Mouse (Mus musculus): ENCODE measurements around the gene Zfp354c.

The Zfp354c gene

DNA sequence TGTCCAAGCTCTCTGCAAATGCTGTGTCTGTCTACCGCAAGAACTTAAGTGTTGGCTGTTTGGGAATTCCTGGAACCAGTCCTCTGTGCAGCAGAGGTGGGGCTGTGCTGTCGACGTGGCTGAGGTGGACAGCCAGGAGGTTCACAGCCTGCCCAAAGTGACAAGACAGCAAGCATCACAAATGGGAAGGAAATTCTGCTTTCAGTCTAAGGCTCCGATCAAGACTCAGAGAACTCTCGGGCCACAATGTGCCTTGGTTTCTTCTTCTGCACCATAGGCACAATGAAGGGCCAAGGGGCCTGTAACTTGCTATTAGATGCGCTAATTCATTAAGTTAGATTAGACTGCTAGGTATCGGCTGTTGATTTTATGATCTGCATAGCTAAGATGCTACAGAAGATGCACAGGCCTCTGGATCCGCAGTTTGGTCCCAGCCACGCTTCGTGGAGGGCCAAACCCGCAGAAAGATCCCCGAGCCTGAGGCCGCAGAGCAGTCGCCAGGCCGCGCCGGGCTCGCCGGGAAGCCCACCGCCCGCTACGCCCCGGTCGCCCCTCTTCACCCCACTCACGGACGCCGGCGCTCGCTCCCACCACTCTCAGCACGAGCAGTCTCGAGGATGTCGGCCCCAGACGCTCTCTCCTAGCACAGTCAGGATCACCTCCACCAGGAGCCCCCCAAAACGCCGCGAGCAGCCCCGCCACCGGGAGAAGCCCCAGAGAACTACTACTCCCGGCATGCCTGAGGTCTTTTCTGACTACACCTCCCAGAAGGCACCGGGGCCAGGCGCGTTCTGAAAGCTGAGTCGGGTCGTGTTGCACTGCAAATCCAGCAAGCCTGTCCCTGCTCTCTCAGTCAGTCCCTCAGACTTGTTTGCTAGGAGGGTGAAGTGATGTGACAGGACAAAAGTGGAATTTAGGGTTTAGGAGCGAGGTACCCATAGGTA lies at the start of gene Zfp354c:
Zfp354c (minus strand) TSS at position 715 of the 944 bp plus-strand sequence.
- peak; percentile 72 for DNase-seq (ENCODE audit: low spot score)

DNA sequence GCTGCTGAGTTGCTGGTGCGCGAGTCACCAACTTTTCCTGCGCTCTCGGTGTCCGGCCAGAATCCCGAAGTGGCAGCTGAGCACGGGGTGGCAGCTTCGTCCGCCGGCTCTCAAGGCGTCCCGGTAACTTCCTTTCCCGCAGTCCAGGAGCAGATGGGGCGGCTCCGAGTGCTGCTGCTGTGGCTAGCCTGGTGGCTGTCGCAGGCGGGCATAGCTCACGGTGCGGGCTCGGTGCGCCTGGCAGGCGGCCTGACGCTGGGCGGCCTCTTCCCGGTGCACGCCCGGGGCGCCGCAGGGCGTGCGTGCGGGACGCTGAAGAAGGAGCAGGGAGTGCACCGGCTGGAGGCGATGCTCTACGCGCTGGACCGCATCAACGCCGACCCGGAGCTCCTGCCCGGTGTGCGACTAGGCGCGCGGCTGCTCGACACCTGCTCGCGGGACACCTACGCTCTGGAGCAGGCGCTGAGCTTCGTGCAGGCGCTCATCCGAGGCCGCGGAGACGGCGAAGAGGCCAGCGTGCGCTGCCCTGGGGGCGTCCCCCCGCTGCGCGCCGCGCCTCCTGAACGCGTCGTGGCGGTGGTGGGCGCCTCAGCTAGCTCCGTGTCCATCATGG lies 23.6 kb upstream of the Zfp354c start:
- DNase-seq (ENCODE audit: low spot score) = no peak

DNA sequence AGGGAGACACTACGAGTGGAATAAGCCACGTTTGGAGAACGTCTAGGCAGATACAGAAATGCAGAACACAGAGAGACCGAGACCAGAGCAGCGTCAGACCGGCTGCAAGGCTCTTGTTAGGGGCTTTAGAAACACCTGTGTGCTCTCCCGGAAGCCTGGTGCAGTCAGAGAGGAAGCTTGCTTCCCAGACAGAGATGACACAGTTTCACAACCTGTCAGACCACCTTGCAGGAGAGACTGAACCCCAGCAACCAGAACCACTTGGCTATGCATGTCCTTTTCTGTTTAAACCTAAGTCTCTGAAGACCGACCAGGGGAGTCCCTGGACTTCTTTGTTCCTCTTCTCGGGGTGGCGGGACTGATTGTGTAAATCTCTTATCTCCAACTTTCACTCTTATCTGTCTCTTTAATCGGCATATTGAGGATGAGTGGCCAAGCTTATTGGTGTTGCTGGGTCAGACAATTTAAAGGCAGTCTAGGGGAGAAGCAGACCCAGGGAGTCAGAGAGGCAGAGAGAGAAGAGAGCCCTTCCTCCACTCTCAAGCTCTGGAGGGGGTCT lies 22.7 kb upstream of the Zfp354c start, which contains the start of gene Grm6:
Grm6 (plus strand) TSS at position 509 of the 559 bp plus-strand sequence.
- no peak for DNase-seq (ENCODE audit: low spot score)

DNA sequence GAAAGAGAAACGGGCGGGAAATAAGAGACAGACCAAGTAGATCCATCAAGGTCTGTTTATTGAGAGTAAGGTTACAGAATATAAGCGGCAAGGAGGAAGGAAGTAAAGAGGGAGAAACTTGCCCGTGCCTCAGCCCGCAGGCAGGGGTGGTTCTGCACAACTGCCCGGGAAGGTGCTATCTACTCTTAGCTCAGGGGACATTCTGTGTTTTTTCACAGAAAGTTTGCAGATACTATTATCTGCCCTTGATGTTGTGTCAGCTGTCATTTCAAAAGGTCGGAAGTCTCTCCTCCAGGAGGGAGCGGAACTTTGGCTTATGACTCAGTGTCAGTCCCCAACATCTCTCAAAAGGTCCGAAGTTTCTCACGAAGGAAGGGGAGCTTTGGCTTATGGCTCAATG lies 21.8 kb upstream of the Zfp354c start:
- no peak for DNase-seq (ENCODE audit: low spot score)

DNA sequence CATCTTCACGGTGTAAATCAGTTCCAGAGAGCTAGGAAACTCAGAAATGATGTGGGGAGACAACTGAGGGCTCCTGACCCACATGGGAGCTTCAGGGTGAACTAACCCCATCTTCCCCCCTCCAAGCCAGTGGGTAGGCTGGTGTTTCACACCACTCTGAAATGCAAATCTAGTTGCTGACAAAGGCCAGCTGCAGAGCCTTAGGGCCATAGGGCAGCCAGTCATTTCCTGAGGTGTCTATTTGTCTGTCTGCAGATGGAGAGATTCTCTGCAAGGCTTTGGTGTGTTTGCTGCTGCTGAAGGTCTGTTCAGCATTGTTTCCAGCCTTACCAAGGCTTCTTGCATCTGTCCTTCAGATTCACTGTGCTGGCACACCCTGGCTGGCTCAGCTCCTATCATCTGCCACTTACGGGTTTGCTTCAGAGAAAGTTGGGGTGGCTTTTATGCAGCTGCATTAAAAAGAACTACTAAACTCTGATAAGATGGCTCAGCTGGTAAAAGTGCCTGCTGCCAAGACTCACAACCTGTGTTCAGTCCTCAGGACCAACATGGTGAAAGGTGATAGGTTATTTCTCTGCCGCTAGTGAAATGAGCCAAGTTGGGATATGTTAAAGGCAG lies 21.1 kb upstream of the Zfp354c start:
- DNase-seq (ENCODE audit: low spot score) = no peak

DNA sequence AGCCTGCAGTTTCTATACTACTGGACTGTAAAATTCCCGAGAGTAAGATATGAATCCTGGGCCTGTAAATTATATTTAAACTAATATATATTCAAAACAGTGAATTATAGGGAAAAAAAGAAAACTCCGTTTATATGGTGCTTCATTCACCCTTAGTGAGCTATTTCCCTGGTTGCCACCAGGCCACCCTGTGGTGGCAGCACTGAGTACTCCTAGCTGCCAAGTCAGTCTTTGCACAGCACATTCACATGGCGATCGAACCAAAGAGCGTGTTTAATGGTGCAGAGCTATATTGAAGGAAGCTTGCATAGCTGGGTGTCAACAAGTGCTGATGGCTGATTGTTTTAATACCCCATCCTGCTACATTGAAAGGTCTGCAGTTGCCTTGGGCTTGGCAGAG lies 19.5 kb upstream of the Zfp354c start:
- no peak for DNase-seq (ENCODE audit: low spot score)

DNA sequence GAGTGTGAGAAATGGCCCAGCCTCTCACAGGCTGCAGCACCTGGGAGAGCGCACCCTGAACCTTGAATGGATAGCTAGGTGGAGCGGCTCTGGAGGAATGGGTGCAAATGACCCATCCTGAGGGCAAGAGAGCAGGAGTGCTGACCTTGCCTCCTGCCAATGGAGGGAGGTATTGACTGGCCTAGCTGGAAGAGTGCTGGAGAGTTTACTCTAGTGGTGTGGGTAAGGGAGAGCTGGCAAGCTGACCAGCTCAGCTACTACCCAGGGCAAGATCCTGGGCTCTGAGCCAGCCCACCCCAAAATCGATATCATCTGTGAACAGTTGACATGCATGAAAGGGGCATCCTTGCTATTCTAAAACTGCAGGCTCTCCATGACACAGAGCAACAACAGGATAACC lies 18.4 kb upstream of the Zfp354c start:
- no peak for DNase-seq (ENCODE audit: low spot score)

DNA sequence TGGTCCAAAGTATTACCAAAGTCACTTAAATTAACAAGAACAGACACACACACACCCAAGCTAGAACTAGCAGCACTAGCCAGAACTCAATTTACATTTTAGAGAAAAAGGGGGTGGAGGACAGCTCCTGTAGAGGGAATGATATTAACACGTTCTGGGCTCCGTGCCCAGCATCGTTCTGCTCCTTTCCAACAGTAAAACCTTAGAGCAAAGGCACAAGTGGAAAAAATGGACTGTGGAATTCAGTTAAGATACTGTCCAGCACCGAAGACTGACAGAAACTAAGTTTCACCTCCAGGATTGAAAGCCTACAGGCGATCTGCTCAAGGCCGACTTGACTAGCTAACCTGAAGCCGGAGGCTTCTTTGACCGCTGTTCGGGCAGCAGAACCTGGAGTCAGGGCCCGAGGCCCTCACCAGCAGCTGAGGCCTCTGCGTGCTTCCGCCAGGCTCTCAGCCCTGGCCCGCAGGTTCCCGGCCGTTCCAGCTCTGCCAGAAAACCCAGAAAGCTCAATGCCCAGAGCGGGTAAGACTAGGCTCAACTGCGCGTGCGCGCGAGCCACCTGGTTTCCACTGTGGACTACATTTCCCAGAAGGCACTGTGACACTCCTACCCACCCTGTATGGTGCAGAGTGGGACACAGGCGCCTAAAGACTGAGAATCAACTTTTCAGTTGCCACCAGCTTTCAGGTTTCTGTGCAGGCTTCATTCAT lies 13.7 kb upstream of the Zfp354c start, which contains the start of gene Zfp879:
Zfp879 (minus strand) TSS at position 530 of the 713 bp plus-strand sequence.
- DNase-seq (ENCODE audit: low spot score) = peak; percentile 87

DNA sequence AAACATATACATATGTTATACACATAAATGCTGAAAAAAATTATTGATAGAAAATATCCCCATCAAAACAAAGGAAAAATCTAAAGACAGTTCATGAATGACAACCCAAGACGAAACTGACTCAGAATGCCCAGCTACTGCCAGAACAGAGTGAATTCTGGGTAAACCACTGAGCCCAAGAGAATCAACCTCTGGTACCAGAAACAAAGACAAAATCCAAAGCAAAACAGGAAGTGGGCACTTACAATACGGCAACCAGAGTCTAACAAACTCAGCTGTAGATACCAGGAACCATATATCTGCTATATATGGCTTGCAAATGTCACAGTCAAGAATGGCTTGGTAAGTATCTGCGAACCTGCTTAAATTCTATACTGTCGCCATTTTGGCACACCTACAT lies 8.2 kb upstream of the Zfp354c start:
- no peak for DNase-seq (ENCODE audit: low spot score)

DNA sequence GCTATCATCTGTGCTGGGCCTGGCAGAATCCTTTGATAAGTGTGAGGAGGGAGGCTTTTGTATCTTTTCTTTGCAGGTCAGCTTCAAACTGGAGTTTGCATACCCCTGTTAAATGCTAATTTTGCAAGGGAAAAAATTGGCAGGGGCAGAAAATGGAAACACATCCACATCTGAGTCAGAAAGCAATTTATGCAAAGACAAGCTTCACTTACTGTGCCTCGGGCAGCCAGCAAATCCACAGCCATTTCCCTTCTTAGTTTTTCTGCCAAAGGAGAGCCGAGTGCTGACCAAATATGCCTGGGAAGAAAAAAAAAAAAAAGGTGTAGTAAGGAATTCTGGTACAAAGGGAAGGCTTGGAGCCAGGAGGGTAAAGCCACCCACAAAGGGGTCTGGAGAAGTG lies 1.3 kb downstream of the Zfp354c start:
- DNase-seq (ENCODE audit: low spot score) = no peak

DNA sequence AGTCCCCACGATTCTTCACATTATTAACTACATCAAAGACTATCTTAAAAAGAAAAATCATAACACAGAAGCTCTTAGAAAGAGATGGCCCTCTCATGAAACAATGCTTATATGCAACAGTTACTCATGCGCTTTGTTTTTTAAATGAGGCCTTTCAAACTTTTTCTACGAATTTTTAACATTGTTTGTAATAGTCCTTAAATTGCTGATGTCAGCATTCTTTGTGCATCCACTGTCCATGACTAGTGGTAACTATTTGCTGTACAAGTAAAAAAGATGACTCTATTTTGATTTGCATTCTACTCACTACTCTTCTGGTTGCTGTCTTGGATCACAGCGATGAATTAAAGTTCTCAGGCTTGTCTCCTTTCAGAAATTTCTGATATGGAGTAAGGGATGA lies 13.3 kb downstream of the Zfp354c start:
- DNase-seq (ENCODE audit: low spot score) = no peak

DNA sequence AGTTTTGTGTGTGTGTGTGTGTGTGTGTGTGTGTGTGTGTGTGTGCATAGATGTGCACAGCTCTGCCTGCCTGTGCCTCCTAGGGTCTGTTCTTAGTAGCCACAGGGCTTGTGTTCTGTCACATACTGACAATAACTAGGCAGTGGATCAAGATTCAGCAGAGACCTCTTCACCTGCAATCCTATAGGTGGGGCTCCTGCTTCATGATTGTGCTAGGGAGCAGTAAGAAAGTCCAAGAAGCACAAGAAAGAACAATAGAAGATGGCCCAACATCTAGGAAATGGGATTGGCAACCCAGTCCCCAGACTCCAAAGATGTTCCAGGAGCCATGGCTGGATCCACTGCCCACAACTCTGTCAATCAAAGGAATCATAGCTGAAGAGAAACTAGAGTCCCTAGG lies 28.7 kb downstream of the Zfp354c start:
- no peak for DNase-seq (ENCODE audit: low spot score)

DNA sequence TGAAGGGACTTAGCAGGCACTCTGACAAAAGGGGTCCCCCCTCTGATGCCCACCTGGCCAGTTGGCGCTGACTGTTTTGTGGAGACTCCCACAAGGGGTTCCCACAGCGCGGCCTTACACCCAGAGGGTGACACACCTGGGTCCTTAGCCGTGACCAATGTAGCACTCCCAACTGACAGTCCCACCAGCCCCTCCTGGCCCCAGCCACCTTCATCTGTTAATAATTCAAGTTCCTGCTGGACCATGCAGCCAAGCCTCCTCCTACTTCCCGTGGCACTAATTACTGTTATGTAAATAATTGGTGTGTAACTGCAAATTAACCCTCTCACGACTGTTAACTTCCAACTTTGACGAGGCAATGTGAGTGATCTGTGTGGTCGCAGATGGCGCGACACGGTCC lies 29.9 kb downstream of the Zfp354c start:
- no peak for DNase-seq (ENCODE audit: low spot score)

DNA sequence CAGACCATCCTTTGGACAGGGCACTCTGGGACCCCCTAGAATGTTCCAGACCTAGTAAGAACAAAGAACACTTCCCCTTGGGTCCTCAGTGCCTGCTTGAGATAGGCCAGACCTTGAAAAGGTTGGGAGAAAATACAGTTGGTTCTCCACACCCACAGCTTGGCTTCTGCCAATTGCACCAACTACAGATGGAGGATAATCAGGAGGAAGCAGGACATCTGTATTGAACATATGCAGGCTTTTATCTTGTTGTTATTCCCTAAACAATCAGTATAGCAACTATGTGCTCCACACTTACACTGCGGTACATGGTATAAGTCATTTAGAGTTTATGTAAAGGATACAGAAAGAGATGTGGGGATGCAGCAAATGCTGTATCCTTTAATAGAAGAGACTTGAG lies 56.5 kb downstream of the Zfp354c start:
- no peak for DNase-seq (ENCODE audit: low spot score)

DNA sequence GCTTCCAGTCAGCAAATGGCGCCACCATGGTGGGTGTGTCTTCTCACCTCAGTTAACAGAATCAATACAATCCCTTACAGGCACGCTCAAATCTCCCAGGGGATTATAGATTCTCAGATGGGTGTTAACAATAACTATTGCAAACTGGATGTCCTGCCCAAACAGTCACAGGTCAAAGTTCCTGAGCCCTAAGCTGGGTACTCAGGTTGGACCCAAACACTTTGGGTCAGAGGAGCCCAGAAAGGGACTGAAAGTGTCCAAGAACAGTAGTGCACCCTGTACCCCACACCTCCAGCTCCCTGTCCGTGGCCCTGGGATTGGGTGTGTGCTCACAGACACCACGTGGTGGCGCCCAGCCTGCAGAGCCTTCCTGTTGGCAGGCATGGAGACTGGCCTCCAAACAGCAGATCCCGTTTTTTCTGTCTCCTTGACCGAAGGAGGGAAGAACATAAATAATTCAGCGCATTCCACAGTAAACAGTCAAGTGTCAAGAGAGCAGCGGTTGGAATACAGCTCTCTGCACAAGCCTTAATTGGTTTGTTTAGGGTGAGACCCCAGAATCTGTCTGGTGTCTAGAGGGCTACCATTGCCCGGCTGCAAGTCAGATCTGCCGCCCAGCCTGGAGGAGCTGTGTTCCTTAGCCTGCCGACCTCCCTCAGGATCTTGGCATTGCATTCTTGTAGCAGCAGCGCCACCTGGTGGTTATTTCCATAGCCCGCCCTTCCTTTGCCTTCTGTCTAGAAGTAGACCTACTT lies 58.4 kb downstream of the Zfp354c start:
- DNase-seq (ENCODE audit: low spot score) = peak; percentile 93

DNA sequence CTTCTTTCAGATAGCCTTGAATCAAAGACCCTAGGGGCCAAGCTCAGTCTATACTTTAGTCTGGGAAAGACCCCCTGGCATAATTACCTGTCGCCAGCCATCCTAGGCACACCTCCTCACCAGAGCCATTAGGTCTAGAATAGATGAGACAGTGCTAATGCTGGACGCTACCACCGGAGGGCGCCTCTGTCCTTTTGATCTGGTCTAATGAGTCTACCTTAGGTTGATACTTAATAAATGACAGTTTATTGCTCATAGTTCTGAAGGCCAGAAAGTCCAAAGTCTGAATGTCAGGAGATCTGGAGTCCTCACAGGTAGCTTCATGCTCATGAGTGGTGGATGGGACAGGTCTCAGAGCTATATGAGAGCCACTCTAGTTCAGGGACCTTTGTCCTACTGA lies 60.5 kb downstream of the Zfp354c start:
- no peak for DNase-seq (ENCODE audit: low spot score)

DNA sequence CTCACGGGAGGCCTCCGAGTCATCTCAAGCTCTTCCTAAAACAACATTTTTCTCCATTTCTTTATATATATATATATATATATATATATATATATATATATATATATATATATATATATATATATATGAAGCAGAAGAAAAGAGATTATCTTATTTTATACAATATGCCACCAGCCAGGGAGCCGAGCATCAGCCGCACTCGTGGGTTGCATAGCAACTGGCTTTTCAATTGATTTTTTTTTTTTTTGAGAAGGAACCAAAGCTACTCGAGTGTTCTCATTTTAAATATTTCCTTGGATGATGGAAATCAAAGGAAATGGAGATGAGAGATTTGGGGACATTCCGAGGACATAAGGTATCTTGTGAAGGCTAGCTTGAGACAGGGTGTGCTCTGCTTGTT lies 61.1 kb downstream of the Zfp354c start:
- DNase-seq (ENCODE audit: low spot score) = no peak

All from ovary, postnatal 14 days (tissue).